Mouse (Mus musculus) CD4-positive helper T cell, adult 2 months (primary cell): ENCODE measurements around the gene Xpo1.
"Not testable (repeated sequence)": the region's sequence is repeated elsewhere in the genome, so short reads cannot be mapped to it uniquely, and the experiment has no call there.

Experiments used
- DNase-seq: peaks from one replicate; pipeline ENCODE4 v3.0.0-alpha.2; 2012; ENCODE audit warnings: low read depth, missing footprints, low spot score

Xpo1 gene

DNA sequence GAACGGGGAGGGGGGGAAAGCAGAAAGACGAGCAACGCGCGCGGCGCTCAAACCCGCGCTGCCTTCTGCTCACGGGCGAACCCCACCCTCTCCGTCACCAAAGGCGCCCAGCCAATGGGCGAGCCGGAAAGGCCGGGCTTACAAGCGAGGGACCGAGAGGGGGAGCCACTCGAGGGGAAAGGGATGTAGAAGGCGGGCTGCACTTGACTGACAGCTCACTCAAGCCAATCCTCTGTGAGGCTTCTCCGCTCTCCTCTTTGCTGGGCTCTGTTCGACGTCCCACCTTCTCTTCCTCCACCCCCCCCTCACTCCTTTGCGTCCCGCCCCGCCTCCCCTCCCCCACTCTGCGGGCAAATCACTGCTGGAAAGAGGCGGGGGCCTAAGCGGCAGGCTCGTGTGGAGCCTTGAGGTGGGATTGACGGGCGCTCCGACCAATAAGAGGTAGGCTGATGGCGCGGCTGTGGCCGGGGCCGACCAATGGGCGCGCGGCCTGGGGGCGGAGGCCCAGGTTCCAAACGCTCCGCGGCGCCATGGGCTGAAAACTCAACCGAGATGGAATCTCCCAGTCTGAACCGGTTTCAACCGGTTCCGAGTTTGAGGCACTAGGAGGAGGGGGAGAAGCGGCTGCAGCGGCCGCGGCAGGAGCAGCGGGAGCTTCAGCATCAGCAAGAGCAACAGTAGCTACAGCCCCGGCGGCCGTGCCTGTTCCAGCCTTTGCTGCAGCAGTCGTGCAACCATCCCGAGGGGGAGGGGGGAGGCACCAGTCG, at the start of gene Xpo1:
Gene Xpo1 (plus strand): TSS at position 615 of the 767 bp plus-strand sequence.
- DNase-seq, result peak; percentile 100

GRCm38 (mm10) chr11:23209717-23210116, 46.1 kb upstream of the Xpo1 start:
- no peak for DNase-seq

GRCm38 (mm10) chr11:23210590-23211510, 45.0 kb upstream of the Xpo1 start:
- no peak for DNase-seq

- no peak for DNase-seq
Observed at GRCm38 (mm10) chr11:23217430-23217829, 38.4 kb upstream of the Xpo1 start.

DNA sequence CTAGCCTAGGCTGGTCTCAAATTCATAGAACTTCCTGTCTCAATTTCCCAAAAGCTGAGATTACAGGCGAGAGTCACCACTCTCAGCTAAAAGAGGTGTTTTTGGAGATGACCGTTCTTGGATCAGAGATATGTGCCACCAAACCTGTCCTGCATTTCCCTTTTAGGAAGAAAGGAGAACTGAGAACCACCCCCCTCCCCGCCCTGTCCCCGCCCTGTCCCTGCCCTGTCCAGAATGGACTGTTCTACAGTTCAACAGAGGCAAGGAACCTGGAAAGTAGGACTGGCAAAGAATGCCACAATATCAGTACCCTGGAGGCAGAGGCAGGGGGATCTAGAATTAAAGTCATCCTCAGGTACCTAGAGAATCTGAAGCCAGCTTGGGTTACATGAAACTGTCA, 19.8 kb upstream of the Xpo1 start:
- DNase-seq, result no peak

GRCm38 (mm10) chr11:23253931-23254330, 1.9 kb upstream of the Xpo1 start:
- no peak for DNase-seq

DNA sequence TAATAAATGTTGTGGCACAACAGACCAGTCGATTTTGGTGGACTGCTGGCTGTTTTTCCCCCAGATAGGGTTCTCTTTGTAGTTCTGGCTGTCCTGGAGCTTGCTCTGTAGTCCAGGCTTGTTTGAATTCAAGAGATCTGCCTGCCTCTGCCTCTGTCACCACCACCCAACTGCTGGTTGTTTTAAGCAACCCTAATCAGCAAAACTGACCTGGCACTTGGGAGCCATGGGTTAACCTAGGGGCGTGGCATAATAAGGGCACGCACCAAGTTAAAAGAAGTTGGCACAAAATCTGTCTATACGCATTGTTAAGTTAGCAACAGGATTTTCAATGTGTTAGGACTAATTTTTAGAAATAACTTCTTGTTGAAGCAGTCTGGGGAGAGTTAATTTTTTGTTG, 1.3 kb upstream of the Xpo1 start:
- no peak for DNase-seq

DNA sequence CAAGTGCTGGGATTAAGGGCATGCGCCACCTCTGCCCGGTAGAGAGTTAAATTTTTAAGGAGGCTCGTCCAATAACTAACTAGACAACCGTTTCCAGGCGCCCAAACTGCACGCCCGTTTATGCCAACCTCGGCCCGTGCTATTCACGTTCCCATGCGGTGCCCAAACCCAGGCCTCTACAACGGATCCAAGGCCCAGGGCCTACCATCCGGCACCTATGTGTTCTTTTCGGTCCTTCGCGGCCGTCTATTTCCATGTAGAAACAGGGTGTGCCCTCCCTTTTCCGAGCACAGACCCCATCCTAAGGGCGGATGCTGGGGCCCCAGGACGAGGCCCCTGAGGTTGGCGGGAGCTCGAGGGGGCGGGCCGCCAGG, 801 bp upstream of the Xpo1 start:
- DNase-seq, result no peak

GRCm38 (mm10) chr11:23256194-23256802, 457 bp downstream of the Xpo1 start:
- DNase-seq, result no peak

DNA sequence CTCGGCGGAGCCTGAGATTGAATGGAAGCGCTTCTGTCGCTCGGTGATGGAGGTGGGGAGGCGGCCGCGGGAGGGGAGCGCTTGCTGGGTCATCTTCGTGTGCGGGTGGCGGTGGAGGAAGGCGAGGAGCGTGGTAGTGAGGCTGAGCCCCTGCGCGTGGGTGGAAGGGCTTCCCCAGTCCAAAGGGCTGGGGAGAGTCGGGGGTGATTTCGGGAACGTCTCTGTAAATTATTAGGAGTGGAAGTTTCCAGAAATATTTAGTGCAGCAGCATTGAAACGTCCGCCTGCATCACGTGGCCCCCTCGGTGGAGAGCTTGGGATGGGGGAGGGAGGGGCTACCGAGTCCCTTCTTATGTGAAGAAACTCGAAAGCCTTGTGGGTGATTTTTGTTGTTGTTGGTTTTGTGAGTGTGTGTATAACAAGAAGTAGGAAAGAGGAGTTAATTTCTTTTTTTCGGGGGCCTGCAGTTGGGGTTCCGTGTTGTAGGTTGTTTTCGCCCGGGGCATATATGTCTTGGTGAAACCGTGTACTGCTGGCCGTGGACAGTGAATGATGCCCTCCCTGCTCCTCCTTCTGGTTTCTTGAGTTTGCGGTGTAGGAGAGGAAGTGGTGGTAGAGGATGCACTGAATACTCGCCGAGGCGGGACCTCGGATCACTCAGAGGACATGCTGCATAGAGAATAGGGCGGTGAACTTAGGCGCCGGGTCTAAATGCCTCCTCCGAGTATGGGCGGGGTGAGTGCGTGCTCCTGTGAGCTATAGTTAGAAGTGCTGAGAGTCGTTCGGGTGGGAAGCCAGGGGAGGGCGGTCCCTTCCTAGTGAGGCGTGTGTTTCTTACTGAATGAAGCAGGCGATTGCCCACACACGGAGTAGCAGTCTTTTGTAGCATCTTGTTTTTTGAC, 1.2 kb downstream of the Xpo1 start:
- DNase-seq, result peak; percentile 92

DNA sequence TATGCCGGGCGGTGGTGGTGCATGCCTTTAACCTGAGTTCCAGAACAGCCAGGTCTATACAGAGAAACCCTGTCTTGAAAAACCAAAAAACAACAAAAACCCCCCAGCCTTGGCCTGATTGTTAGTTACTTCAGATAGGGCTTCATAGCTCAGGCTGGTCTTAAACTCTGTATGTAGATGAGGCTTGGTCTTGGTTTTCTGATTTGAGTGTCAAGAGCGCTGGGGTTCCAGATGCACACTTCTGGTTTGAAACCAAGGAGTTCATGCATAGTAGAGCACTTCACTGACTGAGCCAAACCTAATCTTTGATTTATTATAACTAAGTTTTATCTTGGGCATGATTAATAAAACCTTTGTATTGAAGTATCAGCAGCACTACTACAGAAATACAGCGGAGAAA, 3.2 kb downstream of the Xpo1 start:
- no peak for DNase-seq

- DNase-seq, result no peak
Observed at GRCm38 (mm10) chr11:23259481-23259880, 3.6 kb downstream of the Xpo1 start.

DNA sequence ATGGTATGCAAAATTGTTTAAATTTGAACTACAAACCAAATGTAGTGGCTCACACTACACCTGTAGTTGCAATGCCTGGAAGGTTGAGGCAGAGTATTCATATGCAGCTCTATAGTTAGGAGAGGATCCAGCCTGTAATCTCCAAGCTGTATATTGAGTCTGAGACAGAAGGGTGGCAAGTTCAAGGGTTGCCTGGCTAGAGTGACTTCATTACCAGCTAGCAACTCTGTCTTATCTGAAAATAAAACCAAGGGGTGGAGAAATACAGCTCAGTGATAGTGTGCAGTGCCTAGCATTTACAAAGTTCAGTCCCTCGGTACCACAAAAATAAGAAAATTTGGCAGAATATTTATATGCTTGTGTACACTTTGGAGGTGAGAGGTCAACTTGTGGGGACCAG, 4.3 kb downstream of the Xpo1 start:
- no peak for DNase-seq

DNA sequence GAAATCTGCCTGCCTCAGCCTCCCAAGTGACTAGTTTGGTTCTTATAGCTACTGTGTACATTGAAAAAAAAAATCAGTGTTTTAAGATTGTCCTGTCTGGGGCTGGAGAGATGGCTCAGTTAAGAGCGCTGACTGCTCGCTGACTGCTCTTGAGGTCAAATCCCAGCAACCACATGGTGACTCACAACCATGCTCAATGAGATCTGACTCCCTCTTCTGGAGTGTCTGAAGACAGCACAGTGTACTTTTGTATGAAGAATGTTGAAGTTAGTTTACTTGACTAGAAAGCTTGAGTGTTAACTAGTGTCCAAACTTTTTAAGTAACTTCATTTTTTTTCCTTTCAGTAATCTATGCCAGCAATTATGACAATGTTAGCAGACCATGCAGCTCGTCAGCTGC, 5.6 kb downstream of the Xpo1 start:
- peak; percentile 60 for DNase-seq

DNA sequence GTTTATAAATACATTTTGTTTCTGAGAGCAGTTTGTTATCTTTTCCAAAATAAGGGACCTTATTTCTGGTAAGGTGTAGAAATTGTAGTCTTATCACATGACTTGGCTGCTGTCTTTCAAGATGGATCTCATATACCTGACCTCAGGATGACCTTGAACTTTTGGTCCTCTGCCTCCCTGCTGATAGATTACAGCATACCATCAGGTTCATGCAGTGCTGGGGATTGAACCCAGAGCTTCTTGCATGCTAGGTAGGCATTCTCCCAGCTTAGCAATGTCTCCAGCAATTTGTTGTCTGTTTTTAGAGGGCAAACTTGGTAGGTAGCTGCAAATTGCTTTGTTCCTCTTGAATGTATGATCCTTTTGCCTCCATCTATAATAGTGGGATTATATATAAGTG, 9.1 kb downstream of the Xpo1 start:
- no peak for DNase-seq

DNA sequence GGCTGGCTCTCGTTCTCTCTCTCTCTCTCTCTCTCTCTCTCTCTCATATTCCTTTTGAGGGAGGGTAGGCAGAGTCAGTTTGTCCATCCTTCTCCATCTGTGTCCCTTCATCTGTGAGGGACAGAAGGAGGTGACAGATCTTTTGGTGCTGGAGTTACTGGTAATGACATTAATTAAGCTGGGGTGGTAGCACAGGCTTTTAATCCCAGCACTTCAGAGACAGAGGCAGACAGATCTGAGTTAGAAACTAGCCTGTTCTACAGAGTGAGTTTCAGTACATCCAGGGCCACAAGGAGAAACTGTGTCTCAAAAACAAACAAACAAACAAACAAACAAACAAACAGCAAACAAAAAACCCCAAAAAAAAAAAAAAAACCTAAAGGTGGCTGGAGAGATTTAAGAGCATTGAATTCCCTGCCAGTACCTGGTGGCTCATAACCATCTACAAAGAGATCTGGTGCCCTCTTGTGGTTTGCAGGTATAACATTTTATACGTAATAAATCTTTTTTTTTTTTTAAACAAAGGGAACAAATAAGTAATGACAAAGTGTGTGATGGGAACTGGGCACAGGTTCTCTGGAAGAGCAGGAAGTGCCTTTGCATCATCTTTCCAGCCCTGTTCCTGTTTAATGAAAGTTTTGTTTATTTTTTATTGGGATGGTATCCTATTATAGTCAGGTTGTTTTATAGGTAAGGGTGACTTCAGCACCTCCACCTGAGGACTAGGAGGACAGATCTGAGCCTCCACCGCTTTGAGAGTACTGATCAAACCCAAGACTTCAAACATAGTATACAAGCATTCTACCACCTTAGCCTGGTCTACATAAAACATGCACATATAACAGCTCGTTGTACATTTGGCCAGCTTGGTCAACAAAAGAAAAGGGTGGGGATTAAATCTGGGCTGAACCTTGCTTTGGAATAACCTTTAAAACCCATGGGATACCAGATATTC, 16.2 kb downstream of the Xpo1 start:
- peak; percentile 68 for DNase-seq

DNA sequence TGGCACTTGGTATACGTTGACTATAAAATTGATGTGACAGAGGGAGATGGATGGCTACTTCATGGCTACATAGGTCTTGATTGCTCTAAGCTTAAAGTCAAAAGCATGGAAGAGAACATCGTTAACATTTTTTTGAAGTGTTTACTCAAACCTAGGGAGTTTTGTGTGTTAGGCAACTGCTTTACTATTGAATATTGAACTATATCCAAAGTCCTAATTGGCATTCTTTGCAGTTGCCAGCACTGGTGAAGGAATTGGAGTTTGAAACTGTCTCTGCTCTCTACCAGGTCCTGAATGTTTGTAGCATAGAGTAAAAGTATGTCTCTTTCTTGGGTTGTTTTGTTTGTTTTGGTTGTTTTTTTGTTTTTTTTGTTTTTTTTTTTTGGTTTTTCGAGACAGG, 19.9 kb downstream of the Xpo1 start:
- no peak for DNase-seq

- no peak for DNase-seq
Observed at GRCm38 (mm10) chr11:23284469-23284868, 28.6 kb downstream of the Xpo1 start.

- DNase-seq, result not testable (repeated sequence)
Observed at GRCm38 (mm10) chr11:23288866-23289265, 33.0 kb downstream of the Xpo1 start.

DNA sequence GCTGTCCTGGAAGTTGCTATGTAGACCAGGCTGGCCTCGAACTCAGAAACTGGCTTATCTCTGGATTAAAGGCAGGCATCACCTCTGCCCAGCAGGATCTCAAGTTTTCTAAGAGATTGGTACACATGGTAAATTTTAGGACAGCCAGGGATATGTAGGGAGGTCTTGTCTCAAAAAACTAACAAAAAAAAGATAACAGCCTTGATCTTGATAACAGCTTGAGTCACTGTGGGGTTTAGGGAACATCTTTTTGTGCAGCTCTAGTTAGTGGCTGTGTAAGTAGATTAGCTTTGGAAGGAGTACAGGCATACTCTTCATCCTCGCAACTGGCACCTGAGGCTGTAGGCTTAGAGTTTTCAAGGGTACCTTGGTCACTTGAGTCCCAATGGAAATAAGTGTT, 41.5 kb downstream of the Xpo1 start:
- DNase-seq, result no peak
